Mouse (Mus musculus) thymus, postnatal 0 days (tissue): ENCODE measurements around the gene Hoxd10. TPM values are rescaled to one million over a fixed set of nuclear protein-coding genes. Genes with fewer than 3 reads are reported as not detected.

Experiments
- DNase-seq: peaks from one replicate; pipeline ENCODE4 v3.0.0-alpha.2; 2015; ENCODE audit warnings: low spot score
- polyA plus RNA-seq: library from polyadenylated mRNA; unstranded; fragments of >200 nt; fragmentation: Nextera tagmentation; extraction: Ambion mirVana; gene quantifications from 2 replicates; pipeline ENCODE4 v1.2.1, GENCODE M21; 2015

Hoxd10 gene
- polyA plus RNA-seq, 1 experiment from 2014 or later: 0.14 TPM

GRCm38 (mm10) chr2:74663291-74663925 is 28.3 kb upstream of the Hoxd10 start:
- DNase-seq: no peak

GRCm38 (mm10) chr2:74666411-74666810 is 25.3 kb upstream of the Hoxd10 start:
- no peak for DNase-seq

DNA sequence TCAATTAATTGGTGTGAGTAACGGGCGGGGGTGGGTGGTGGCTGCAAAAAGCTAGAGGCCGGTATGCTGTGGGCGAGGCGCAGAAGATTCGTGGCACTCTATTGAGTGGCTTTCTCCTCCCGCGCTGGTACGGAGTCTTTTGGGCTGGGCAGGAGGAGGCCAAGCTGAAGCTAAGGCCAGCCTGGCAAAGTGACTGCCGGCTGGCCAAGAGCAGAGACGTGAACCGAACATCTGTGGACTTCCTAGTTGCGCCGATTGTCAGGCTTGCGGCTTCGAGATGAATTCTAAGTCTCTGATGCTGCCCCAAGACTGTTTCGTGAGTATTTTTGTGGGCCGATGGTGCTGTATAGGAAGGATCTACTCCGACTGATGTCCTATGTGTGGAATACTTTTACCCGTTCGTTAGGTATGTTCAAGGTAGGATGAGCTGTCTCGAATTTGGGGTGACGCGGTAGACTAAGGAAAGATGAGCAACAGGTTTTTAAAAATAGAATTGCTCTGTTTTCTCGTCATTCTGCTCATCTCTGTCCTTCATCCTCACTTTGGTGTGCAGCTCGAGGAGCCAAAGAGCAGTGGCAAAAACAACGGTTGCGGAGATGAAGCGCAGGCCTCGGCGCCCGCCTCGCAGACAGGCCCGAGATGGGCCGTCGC is 24.4 kb upstream of the Hoxd10 start:
- DNase-seq: no peak

GRCm38 (mm10) chr2:74667842-74668357 is 23.8 kb upstream of the Hoxd10 start, which contains the start of gene Hoxd13:
TSS of gene Hoxd13 (plus strand) at chr2:74668310.
- DNase-seq: no peak

DNA sequence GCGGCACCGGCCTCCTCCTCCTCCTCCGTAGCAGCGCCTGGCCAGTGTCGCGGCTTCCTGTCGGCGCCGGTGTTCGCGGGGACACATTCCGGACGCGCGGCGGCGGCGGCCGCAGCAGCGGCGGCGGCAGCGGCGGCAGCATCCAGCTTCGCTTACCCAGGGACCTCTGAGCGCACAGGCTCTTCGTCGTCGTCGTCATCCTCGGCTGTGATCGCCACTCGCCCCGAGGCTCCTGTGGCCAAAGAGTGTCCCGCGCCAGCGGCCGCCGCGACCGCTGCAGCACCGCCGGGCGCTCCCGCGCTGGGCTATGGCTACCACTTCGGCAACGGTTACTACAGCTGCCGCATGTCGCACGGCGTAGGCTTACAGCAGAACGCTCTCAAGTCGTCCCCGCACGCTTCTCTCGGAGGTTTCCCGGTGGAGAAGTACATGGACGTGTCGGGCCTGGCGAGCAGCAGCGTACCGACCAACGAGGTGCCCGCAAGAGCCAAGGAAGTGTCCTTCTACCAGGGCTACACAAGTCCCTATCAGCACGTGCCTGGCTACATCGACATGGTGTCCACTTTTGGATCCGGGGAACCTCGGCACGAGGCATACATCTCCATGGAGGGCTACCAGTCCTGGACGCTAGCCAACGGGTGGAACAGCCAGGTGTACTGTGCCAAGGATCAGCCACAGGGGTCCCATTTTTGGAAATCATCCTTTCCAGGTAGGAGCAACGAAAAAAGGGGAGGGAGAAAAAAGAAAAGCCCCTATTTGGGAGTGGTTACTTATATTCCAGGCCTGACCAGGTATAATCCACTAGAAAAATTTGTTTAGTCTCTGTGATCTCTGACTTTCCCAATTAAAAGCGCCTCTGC is 23.1 kb upstream of the Hoxd10 start:
- no peak for DNase-seq

DNA sequence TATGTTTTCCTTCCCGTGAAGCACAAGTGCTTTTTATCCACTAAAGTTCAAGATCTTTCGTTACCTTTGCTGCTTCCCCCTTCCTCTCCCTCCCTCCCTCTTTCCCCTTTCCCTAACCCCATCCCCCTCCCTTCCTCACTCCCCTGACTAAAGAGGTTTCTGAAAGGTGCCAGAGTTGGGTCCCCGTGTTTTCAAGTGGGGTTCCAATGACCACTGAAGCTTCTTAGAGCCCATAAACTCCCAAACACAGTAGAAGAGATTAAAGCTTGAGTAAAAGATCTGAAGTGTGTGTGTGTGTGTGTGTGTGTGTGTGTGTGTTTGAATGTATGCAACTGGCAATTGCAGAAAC is 22.5 kb upstream of the Hoxd10 start:
- no peak for DNase-seq

DNA sequence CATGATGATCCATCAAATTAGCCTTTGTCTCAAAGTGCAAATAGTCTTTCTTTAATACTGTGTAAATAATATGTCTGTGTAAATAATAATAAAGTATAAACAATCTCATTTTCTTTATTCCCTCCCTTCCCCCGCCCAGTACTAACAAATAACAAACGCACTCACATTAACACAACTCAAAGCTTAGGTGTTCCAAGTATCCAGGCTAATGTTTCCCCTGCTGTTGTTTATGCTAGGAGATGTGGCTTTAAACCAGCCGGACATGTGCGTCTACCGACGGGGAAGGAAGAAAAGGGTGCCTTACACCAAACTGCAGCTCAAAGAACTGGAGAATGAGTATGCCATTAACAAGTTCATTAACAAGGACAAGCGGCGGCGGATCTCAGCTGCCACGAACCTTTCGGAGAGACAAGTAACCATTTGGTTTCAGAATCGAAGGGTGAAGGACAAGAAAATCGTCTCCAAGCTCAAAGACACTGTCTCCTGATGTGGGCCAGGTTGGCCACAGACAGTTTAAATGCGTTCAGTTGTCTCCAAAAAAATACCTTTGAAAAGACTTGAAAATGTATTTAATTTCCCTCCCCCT is 22.0 kb upstream of the Hoxd10 start:
- no peak for DNase-seq

GRCm38 (mm10) chr2:74670632-74671188 is 21.0 kb upstream of the Hoxd10 start:
- DNase-seq: no peak

DNA sequence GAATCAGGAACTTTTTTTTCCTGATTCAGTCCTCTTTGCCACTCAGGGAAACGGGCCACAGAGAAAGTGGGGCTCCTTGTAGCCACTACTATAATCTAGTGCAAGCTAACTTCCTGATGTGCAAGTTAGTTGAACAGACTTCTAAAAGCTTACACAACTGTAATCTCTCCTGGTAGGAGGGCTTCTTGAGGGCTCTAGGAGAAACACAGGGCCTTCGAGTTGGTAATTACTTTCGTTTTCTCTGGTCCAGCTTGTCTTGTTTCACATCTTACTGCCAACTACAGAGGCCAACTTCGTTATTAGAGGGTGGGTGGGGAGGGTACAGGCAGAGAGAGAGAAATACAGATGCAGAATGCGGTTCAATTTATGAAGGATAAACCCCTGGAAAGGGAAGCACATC is 19.9 kb upstream of the Hoxd10 start:
- DNase-seq: no peak

- peak; percentile 49 for DNase-seq
These were observed 19.0 kb upstream of the Hoxd10 start for GRCm38 (mm10) chr2:74672481-74673362.

DNA sequence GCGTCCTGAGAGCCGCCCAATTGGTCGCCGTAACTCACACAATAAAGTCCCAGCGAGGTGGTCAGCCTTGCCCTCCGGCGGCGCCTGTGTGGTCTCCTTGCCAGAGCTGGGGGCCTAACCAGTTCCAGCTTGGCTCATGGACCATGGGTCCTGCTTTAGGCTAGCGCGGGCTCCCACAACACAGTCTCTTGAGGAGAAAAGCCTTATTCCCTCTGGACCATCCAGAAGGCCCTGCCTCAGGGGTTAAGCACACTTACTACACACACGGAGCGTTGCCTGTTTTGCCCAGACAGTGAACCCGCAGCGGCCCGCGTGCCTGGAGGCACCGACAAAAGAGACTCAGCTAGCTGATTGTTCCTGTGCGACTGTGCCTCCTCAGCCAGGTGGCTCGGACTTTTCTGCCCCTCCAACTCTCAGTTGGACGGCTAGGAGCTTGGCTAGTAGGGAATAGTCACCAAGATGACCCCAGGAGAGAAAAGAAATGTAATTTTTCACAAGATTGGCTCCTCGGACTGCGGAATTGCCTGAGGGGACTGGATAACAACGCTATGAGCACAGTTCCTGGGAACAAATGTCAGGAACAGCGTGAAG is 17.8 kb upstream of the Hoxd10 start:
- no peak for DNase-seq

DNA sequence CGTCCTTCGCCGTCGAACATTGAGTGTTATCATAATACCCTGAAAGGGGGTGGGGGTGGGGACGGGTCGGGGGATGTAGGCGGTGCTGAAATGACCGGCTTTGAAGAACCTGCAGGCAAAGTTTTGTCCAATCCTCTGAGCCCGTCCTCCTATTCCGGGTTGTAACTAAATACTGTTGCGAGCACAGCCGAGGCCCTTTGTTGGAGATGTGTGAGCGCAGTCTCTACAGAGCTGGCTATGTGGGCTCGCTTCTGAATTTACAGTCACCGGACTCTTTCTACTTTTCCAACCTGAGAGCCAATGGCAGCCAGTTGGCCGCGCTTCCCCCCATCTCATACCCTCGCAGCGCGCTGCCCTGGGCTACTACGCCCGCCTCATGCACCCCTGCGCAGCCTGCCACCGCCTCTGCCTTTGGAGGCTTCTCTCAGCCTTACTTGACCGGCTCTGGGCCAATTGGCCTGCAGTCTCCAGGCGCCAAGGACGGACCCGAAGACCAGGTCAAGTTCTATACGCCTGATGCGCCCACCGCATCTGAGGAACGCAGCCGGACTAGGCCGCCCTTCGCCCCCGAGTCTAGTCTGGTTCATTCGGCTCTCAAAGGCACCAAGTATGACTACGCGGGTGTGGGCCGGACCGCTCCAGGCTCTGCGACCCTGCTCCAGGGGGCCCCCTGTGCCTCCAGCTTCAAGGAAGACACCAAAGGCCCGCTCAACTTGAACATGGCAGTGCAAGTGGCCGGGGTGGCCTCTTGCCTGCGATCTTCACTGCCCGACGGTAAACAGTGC is 16.7 kb upstream of the Hoxd10 start, which contains the start of gene Hoxd12:
Gene Hoxd12 (plus strand): TSS at position 133 of the 785 bp plus-strand sequence.
- no peak for DNase-seq

DNA sequence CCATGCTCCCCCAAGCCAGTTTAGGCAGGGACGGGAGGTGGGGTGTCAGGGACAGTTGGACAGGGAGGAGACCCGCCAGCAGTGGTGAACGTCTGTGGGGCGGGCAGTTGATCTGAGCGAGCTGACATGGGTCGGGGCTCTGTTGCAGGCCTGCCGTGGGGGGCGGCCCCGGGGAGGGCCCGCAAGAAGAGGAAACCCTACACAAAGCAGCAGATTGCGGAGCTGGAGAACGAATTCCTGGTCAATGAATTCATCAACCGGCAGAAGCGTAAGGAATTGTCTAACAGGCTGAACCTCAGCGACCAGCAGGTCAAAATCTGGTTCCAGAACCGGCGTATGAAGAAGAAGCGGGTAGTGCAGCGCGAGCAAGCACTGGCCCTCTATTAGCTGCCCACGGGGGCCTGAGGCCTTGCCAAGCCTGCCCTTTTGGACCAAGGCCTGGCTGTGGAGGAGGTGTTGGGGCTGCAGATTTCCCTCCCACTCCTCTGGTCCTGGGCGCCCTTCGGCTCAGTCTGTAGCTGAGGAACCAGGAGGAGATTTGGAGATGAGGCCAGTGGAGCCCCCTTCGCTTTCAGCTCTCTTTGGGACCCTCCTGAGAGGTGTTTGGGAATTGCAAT is 15.9 kb upstream of the Hoxd10 start:
- no peak for DNase-seq

DNA sequence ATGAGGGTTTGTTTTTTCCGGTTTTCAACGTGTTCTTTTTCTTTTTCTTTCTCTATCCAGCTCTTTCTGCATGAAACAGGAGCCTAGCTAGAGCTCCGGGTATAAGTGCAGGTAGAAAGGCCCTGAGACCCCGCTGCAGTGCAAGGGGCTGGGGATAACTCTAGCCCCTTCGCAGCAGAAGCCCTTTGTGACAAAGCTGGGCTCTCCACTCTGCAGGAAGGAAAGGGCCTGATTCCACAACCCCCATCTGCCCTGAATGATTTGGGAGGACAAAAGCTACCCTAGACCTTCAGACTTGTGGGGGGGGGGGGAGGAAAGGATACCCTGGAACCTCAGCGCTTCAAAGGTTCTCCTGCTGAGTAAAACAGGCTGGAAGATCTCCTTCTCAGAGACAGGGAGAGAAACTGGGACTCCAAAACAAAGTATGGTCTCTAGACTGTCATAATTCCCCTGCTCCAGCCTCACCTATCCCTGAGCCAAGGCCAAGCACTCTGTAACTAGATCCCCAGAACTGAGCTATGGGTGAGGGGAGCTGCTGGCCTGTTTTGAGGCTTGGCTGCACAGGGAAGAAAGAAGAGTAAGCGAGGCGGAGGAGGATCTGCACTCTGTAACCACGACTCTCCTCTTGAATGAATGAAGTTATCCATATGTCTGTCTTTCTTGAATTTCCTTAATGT is 15.2 kb upstream of the Hoxd10 start:
- no peak for DNase-seq

- DNase-seq: no peak
These were observed 14.6 kb upstream of the Hoxd10 start for GRCm38 (mm10) chr2:74677106-74677505.

DNA sequence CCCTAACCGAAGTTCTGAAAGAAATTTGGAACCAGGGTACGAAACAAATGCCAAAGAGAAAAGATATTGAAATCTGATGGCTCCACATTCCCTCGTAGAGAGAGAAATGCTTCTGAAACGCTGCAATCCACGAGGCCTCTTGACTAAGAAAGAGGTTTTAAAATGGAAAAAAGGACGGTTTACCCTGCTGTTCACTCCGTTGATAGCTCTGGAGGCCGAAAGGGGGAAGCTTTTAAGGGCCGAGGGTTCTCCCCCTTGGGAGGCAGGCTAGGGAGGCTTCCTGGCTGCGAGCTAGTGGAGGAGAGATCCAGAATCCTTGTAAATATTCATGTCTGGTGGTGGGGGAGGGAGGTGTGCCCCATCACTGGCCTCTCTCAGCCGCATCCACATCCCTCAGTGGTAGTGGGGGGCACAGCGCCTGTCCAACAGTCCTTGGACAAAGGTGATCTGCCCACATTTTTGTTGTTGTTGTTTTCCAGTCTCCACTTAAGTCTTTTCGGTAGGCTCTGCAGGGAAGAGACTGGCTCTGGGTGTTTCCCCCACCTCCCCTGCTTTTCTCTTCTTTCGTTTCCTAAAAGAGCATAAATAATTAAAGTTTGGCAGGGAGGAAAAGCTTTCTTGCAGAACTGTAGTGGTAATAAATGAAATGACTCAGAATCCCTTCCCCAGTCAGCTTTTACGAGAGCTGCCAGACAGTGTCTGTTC is 12.7 kb upstream of the Hoxd10 start, which contains the start of gene Hoxd11:
Gene Hoxd11 (plus strand): TSS at position 667 of the 705 bp plus-strand sequence.
- DNase-seq: no peak

DNA sequence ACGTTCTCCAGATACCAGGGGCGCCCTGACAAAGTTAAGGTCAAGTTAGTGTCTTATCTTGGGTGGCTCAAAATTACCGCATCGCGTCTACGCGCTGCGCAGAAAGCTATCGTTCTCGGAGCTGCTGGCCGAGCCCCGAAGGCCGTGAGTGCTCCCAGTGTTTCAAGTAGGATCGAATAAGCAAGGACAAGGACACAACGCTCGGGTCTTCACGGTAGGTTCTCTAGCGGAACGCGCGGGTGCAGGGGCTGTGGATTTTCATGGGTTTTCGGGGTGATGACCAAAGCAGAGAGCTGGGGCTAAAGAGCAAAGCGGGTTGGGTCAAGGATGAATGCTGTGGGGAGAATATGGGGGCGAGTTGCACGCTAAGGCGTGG is 12.1 kb upstream of the Hoxd10 start:
- DNase-seq: no peak
